Mouse (Mus musculus) heart, embryonic 15.5 days (tissue): ENCODE measurements around the gene Eln. TPM values are rescaled to one million over a fixed set of nuclear protein-coding genes. Genes with fewer than 3 reads are reported as not detected.

ENCODE experiments used
- ATAC-seq: fragments of 200-750 bp; cut with Nextera tagmentation; replicated peaks from 2 replicates; pipeline ENCODE4 v1.8.0; 2017; ENCODE audit warnings: low read depth, moderate TSS enrichment; ENCODE audit not compliant: insufficient number of reproducible peaks, insufficient read depth, low FRiP score
- H3K27ac ChIP-seq: fragments of 300-500 bp; sonication (generic); 2 replicates; pipeline ENCODE4 v1.5.1; 2015; ENCODE audit warnings: mild to moderate bottlenecking, inconsistent platforms
- H3K27me3 ChIP-seq: fragments of 300-500 bp; sonication (generic); 2 replicates; pipeline ENCODE4 v1.6.1; 2015; ENCODE audit warnings: inconsistent platforms
- H3K36me3 ChIP-seq: fragments of 300-500 bp; sonication (generic); 2 replicates; pipeline ENCODE4 v1.6.1; 2015; ENCODE audit warnings: mild to moderate bottlenecking, inconsistent platforms
- H3K4me1 ChIP-seq: fragments of 300-500 bp; sonication (generic); replicated peaks from 2 replicates; pipeline ENCODE4 v1.6.1; 2015; ENCODE audit warnings: inconsistent platforms
- H3K4me2 ChIP-seq: fragments of 300-500 bp; sonication (generic); 2 replicates; pipeline ENCODE4 v1.6.1; 2015; ENCODE audit warnings: inconsistent platforms, mild to moderate bottlenecking, moderate library complexity
- H3K4me3 ChIP-seq: fragments of 300-500 bp; sonication (generic); 2 replicates; pipeline ENCODE4 v1.5.1; 2015; ENCODE audit warnings: mild to moderate bottlenecking, inconsistent platforms
- H3K9ac ChIP-seq: fragments of 300-500 bp; sonication (generic); 2 replicates; pipeline ENCODE4 v1.6.1; 2015; ENCODE audit warnings: mild to moderate bottlenecking, inconsistent platforms
- H3K9me3 ChIP-seq: fragments of 300-500 bp; sonication (generic); replicated peaks from 2 replicates; pipeline ENCODE4 v1.6.1; 2016; ENCODE audit warnings: inconsistent platforms
- WGBS: fragments of 180-500 bp; shearing (Covaris S2); methylation state at CpG from one replicate; pipeline ENCODE4 v1.1.7; 2015; ENCODE audit warnings: mixed read lengths; 5-methylcytosine and 5-hydroxymethylcytosine counted together
- polyA plus RNA-seq: library from polyadenylated mRNA; unstranded; fragments of >200 nt; fragmentation: Nextera tagmentation; extraction: Ambion mirVana; gene quantifications from 2 replicates; pipeline ENCODE4 v1.2.1, GENCODE M21; 2015

Eln gene
- polyA plus RNA-seq, 1 experiment from 2014 or later = 683 TPM

DNA sequence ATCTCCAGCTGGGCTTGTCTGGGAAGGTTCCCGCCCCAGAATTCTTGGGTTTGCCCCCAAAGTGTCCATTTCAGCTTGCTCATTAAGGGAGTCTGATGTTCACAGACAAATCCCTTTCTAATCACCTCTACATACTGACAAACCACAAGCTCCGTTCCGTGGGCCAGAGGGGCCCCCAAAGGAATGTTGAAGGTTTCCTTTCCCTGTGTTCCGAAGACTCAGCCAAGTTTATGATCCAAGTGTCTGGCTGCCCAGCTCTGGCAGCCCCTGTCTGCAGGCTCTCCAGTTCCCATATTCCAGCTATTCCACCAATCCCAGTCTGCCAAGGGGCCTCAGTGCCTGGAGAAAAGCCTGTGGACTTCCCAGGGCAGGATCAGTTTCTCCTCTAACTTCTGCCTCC lies 27.1 kb downstream of the Eln start:
- H3K4me1 ChIP-seq = no peaks in the 10 kb centered on the region; the same call in 1 of the 2 replicates
- H3K9me3 ChIP-seq = no peaks in the 10 kb centered on the region
- 35% methylated on average over 4 of the region's 4 CpGs for whole genome bisulfite sequencing
- peaks cover 9% of the 10 kb centered on the region for H3K27me3 ChIP-seq
- 0 out of 2 replicates have a peak overlapping the region, but pooled peaks have one; percentile 16 for H3K27ac ChIP-seq
- ATAC-seq = no peak
- no peaks in the 10 kb centered on the region for H3K36me3 ChIP-seq
- no peak overlapping the region for H3K4me3 ChIP-seq
- H3K4me2 ChIP-seq = no peak overlapping the region
- H3K9ac ChIP-seq = 0 out of 2 replicates have a peak overlapping the region, but pooled peaks have one; percentile 2

- no peak for ATAC-seq
- H3K27ac ChIP-seq = no peak overlapping the region
- no peak overlapping the region for H3K4me2 ChIP-seq
- peaks cover 4% of the 10 kb centered on the region for H3K4me1 ChIP-seq
- WGBS = 70% methylated on average over 7 of the region's 7 CpGs
- peaks cover 4% of the 10 kb centered on the region; the same call in 1 of the 2 replicates for H3K27me3 ChIP-seq
- peaks cover 4% of the 10 kb centered on the region; the same call in 1 of the 2 replicates for H3K36me3 ChIP-seq
- H3K4me3 ChIP-seq = no peak overlapping the region
- H3K9me3 ChIP-seq = no peaks in the 10 kb centered on the region
- no peak overlapping the region for H3K9ac ChIP-seq
These were observed 36.0 kb downstream of the Eln start for GRCm38 (mm10) chr5:134711076-134711475.

GRCm38 (mm10) chr5:134709275-134709674 lies 37.8 kb downstream of the Eln start:
- WGBS = 33% methylated on average over 6 of the region's 6 CpGs
- no peak overlapping the region for H3K4me2 ChIP-seq
- ATAC-seq = 0 out of 2 replicates have a peak, but pooled peaks have one; percentile 29
- H3K27me3 ChIP-seq = 0 out of 2 replicates have a peak, but pooled peaks cover 4% of the 10 kb centered on the region
- peaks cover 7% of the 10 kb centered on the region; the same call in 1 of the 2 replicates for H3K36me3 ChIP-seq
- H3K4me3 ChIP-seq = no peak overlapping the region
- H3K4me1 ChIP-seq = peaks cover 4% of the 10 kb centered on the region
- no peak overlapping the region for H3K9ac ChIP-seq
- no peak overlapping the region for H3K27ac ChIP-seq
- H3K9me3 ChIP-seq = no peaks in the 10 kb centered on the region

DNA sequence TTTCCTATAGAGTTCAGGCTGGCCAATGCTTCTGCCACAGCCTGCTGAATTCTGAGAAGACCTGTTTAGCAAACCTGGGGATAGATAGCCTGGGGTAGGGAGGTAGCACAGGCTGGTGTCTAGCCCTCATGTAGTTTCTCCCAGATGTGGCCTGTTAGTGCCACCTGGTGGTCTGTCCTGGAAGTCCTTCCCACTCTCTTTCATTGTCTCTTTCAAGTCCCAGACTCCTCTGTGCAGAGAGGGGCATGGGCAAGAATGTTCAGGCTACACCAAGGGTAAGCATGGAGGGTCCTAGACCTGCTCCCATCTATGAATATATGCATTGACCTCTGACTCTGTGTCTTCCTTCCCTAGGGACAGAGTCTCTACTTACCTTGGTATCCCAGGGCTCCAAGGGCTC lies 43.0 kb downstream of the Eln start:
- Histone ChIP-seq H3K9me3 (no peaks in the 10 kb centered on the region), H3K9ac (no peak overlapping the region), H3K27me3 (0 out of 2 replicates have a peak, but pooled peaks cover 4% of the 10 kb centered on the region), H3K4me2 (no peak overlapping the region), H3K36me3 (0 out of 2 replicates have a peak, but pooled peaks cover 7% of the 10 kb centered on the region), H3K27ac (no peak overlapping the region), H3K4me1 (no peaks in the 10 kb centered on the region), H3K4me3 (no peak overlapping the region)
- peak; percentile 28; the same call in 1 of the 2 replicates for ATAC-seq

GRCm38 (mm10) chr5:134695539-134695938 lies 51.6 kb downstream of the Eln start:
- H3K36me3 ChIP-seq = no peaks in the 10 kb centered on the region
- H3K9ac ChIP-seq = no peak overlapping the region
- 38% methylated on average over 2 of the region's 2 CpGs for WGBS
- H3K9me3 ChIP-seq = no peaks in the 10 kb centered on the region
- no peaks in the 10 kb centered on the region for H3K27me3 ChIP-seq
- peaks cover 7% of the 10 kb centered on the region for H3K4me1 ChIP-seq
- no peak for ATAC-seq
- no peak overlapping the region for H3K27ac ChIP-seq
- H3K4me2 ChIP-seq = no peak overlapping the region
- H3K4me3 ChIP-seq = no peak overlapping the region

GRCm38 (mm10) chr5:134695082-134695481 lies 52.0 kb downstream of the Eln start:
- no peaks in the 10 kb centered on the region for H3K9me3 ChIP-seq
- no peak overlapping the region for H3K9ac ChIP-seq
- no peaks in the 10 kb centered on the region for H3K36me3 ChIP-seq
- no peak overlapping the region for H3K4me2 ChIP-seq
- no peak for ATAC-seq
- H3K4me3 ChIP-seq = no peak overlapping the region
- no peak overlapping the region for H3K27ac ChIP-seq
- peaks cover 7% of the 10 kb centered on the region for H3K4me1 ChIP-seq
- 5% methylated on average over 2 of the region's 2 CpGs for WGBS
- H3K27me3 ChIP-seq = no peaks in the 10 kb centered on the region

DNA sequence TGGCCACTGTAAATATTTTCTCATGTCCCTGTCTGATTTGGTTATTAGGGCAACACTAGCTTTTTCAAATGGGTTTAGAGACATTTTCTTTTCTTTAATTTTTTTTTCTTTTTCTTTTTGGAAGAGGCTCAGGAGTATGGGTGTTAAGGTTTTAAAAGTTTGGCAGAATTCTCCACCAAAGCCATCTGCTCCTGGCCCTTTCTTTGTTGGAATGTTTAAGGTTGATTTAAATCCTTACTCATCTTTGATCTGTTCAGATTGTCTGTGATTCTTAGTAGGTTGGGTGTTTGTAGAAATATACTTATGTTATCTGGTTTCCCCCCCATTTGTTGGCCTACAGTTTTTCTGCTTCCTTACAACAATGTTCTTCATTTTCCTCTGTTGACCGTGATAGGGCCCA lies 54.4 kb downstream of the Eln start:
- H3K4me3 ChIP-seq = no peak overlapping the region

GRCm38 (mm10) chr5:134688718-134689284 lies 58.3 kb downstream of the Eln start:
- no peaks in the 10 kb centered on the region for H3K27me3 ChIP-seq
- H3K4me2 ChIP-seq = peak overlapping the region; percentile 94
- peaks cover 15% of the 10 kb centered on the region for H3K4me1 ChIP-seq
- H3K27ac ChIP-seq = peak overlapping the region; percentile 75
- WGBS = under 1% methylated on average over 38 of the region's 38 CpGs
- H3K4me3 ChIP-seq = peak overlapping the region; percentile 79
- H3K9ac ChIP-seq = peak overlapping the region; percentile 31; the same call in 1 of the 2 replicates
- H3K9me3 ChIP-seq = no peaks in the 10 kb centered on the region
- no peaks in the 10 kb centered on the region; the same call in 1 of the 2 replicates for H3K36me3 ChIP-seq
- ATAC-seq = peak; percentile 96

More for the DNA sequence above, 54.4 kb downstream of the Eln start:
- 91% methylated on average over 1 of the region's 1 CpGs for WGBS
- H3K27me3 ChIP-seq = no peaks in the 10 kb centered on the region
- H3K9ac ChIP-seq = no peak overlapping the region
- peaks cover 13% of the 10 kb centered on the region for H3K4me1 ChIP-seq
- ATAC-seq = no peak
- no peaks in the 10 kb centered on the region for H3K9me3 ChIP-seq
- H3K4me2 ChIP-seq = no peak overlapping the region
- no peak overlapping the region for H3K27ac ChIP-seq
- no peaks in the 10 kb centered on the region for H3K36me3 ChIP-seq

DNA sequence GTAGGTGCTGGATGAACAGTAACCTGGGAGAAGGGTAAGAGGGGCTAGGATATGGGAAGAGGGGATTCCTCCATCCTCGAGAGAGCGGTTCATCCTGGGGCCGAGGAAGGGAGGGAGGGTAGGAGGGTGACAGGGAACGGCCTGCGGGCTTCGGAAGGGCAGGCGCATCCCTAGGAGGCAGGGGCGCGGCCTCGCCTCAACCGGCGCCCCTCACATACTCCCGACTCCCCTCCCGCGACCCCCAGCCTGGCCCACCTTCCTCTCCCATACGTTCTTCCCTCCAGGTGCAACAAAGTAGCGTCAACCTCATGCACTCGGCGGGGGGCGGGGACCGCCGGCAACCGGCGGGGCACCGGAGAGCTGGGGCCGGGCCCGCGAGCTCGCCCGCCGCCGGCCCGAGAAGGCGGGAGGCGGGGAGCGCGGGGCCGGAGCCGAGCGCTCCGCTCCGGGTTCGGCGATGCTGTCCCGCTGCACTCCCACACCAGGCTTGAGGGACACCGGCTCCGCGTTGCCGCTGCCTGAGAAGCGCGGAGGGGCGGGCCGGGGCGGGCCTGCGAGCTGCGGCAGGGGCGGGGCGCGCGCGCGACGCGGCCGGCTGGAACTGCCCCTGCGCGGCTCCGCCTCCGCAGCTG lies 58.9 kb downstream of the Eln start, which contains the start of gene Limk1:
Gene Limk1, minus strand, starts transcription at position 513 of the 632 bp plus-strand sequence.
- Histone ChIP-seq H3K27me3 (no peaks in the 10 kb centered on the region), H3K9me3 (no peaks in the 10 kb centered on the region), H3K9ac (peak within 1 kb of the TSS; percentile 80), H3K4me3 (peak within 1 kb of the TSS; percentile 79), H3K36me3 (no peaks in the 10 kb centered on the region; the same call in 1 of the 2 replicates), H3K4me1 (peaks cover 15% of the 10 kb centered on the region), H3K4me2 (peak within 1 kb of the TSS; percentile 94), H3K27ac (peak within 1 kb of the TSS; percentile 75)
- ATAC-seq = no peak
- WGBS = under 1% methylated on average over 46 of the region's 69 CpGs

GRCm38 (mm10) chr5:134687187-134687586 lies 59.9 kb downstream of the Eln start:
- no peak for ATAC-seq
- H3K27me3 ChIP-seq = no peaks in the 10 kb centered on the region
- no peak overlapping the region for H3K27ac ChIP-seq
- no peaks in the 10 kb centered on the region; the same call in 1 of the 2 replicates for H3K36me3 ChIP-seq
- H3K4me1 ChIP-seq = peaks cover 15% of the 10 kb centered on the region
- H3K4me2 ChIP-seq = peak overlapping the region; percentile 94
- no peak overlapping the region for H3K9ac ChIP-seq
- peak overlapping the region; percentile 79 for H3K4me3 ChIP-seq
- 85% methylated on average over 1 of the region's 1 CpGs for WGBS
- no peaks in the 10 kb centered on the region for H3K9me3 ChIP-seq

- Histone ChIP-seq H3K4me3 (no peak overlapping the region), H3K9ac (no peak overlapping the region), H3K4me1 (peaks cover 15% of the 10 kb centered on the region), H3K4me2 (no peak overlapping the region), H3K27ac (no peak overlapping the region), H3K27me3 (no peaks in the 10 kb centered on the region), H3K36me3 (no peaks in the 10 kb centered on the region; the same call in 1 of the 2 replicates), H3K9me3 (no peaks in the 10 kb centered on the region)
- WGBS = 91% methylated on average over 6 of the region's 6 CpGs
- ATAC-seq = no peak
These were observed 60.6 kb downstream of the Eln start for GRCm38 (mm10) chr5:134686541-134686940.
